Mouse (Mus musculus) forebrain, embryonic 10.5 days (tissue): ENCODE measurements around the gene Rmi2. TPM values are rescaled to one million over a fixed set of nuclear protein-coding genes. Genes with fewer than 3 reads are reported as not detected.

ENCODE experiments used
- DNase-seq: peaks from one replicate; pipeline ENCODE4 v3.0.0-alpha.2; 2017; ENCODE audit warnings: low spot score; ENCODE audit errors: extremely low spot score
- H3K27ac ChIP-seq: fragments of 300-500 bp; sonication (generic); 2 replicates; pipeline ENCODE4 v1.5.1; 2016; ENCODE audit warnings: mild to moderate bottlenecking
- H3K27me3 ChIP-seq: fragments of 300-500 bp; sonication (generic); 2 replicates; pipeline ENCODE4 v1.6.1; 2016; ENCODE audit warnings: mild to moderate bottlenecking; ENCODE audit not compliant: poor library complexity, severe bottlenecking
- H3K36me3 ChIP-seq: fragments of 300-500 bp; sonication (generic); replicated peaks from 2 replicates; pipeline ENCODE4 v1.6.1; 2016; ENCODE audit warnings: mild to moderate bottlenecking, moderate library complexity
- H3K4me1 ChIP-seq: fragments of 300-500 bp; sonication (generic); 2 replicates; pipeline ENCODE4 v1.6.1; 2016
- H3K4me3 ChIP-seq: fragments of 300-500 bp; sonication (generic); 2 replicates; pipeline ENCODE4 v1.5.1; 2016; ENCODE audit warnings: mild to moderate bottlenecking, moderate library complexity
- H3K9me3 ChIP-seq: fragments of 300-500 bp; sonication (generic); 2 replicates; pipeline ENCODE4 v1.6.1; 2016; ENCODE audit warnings: mild to moderate bottlenecking, moderate library complexity
- WGBS: fragments of 180-500 bp; shearing (Covaris S2); methylation state at CpG from one replicate; pipeline ENCODE4 v1.1.7; 2016; 5-methylcytosine and 5-hydroxymethylcytosine counted together
- polyA plus RNA-seq: library from polyadenylated mRNA; unstranded; fragments of >200 nt; fragmentation: Nextera tagmentation; extraction: Ambion mirVana; gene quantifications from 2 replicates; pipeline ENCODE4 v1.2.1, GENCODE M21; 2016

Gene Rmi2
- polyA plus RNA-seq, 1 experiment from 2014 or later = 5.2 TPM

GRCm38 (mm10) chr16:10881231-10881962, 46.5 kb downstream of the Rmi2 start:
- no peak overlapping the region for H3K27ac ChIP-seq
- 0 out of 2 replicates have a peak, but pooled peaks cover 10% of the 10 kb centered on the region for H3K4me1 ChIP-seq
- no peak overlapping the region for H3K4me3 ChIP-seq
- H3K9me3 ChIP-seq = no peaks in the 10 kb centered on the region
- no peaks in the 10 kb centered on the region for H3K36me3 ChIP-seq
- DNase-seq = no peak
- H3K27me3 ChIP-seq = no peaks in the 10 kb centered on the region
- WGBS = 56% methylated on average over 4 of the region's 4 CpGs

GRCm38 (mm10) chr16:10887436-10887835, 52.6 kb downstream of the Rmi2 start:
- H3K27me3 ChIP-seq = no peaks in the 10 kb centered on the region
- H3K9me3 ChIP-seq = no peaks in the 10 kb centered on the region
- no peak overlapping the region for H3K27ac ChIP-seq
- no peak overlapping the region for H3K4me3 ChIP-seq
- no peak for DNase-seq
- H3K4me1 ChIP-seq = no peaks in the 10 kb centered on the region
- WGBS = 92% methylated on average over 2 of the region's 2 CpGs
- H3K36me3 ChIP-seq = no peaks in the 10 kb centered on the region

- DNase-seq = no peak
- no peaks in the 10 kb centered on the region for H3K36me3 ChIP-seq
- no peaks in the 10 kb centered on the region for H3K27me3 ChIP-seq
- no peak overlapping the region for H3K27ac ChIP-seq
- 82% methylated on average over 3 of the region's 3 CpGs for WGBS
- H3K4me1 ChIP-seq = no peaks in the 10 kb centered on the region
- no peak overlapping the region for H3K4me3 ChIP-seq
- H3K9me3 ChIP-seq = no peaks in the 10 kb centered on the region
Observed at GRCm38 (mm10) chr16:10890363-10890762, 55.5 kb downstream of the Rmi2 start.

GRCm38 (mm10) chr16:10893161-10893560, 58.3 kb downstream of the Rmi2 start:
- Histone ChIP-seq H3K4me1 (peaks cover 5% of the 10 kb centered on the region; the same call in 1 of the 2 replicates), H3K9me3 (peaks cover 9% of the 10 kb centered on the region; the same call in 1 of the 2 replicates), H3K27me3 (no peaks in the 10 kb centered on the region), H3K36me3 (no peaks in the 10 kb centered on the region), H3K4me3 (no peak overlapping the region), H3K27ac (no peak overlapping the region)
- DNase-seq = no peak
- WGBS = 79% methylated on average over 4 of the region's 4 CpGs

- H3K4me1 ChIP-seq = peaks cover 5% of the 10 kb centered on the region; the same call in 1 of the 2 replicates
- H3K4me3 ChIP-seq = no peak overlapping the region
- H3K9me3 ChIP-seq = peaks cover 9% of the 10 kb centered on the region; the same call in 1 of the 2 replicates
- 83% methylated on average over 3 of the region's 3 CpGs for WGBS
- H3K27ac ChIP-seq = no peak overlapping the region
- H3K27me3 ChIP-seq = no peaks in the 10 kb centered on the region
- no peak for DNase-seq
- H3K36me3 ChIP-seq = no peaks in the 10 kb centered on the region
Observed at GRCm38 (mm10) chr16:10895906-10896305, 61.0 kb downstream of the Rmi2 start.

GRCm38 (mm10) chr16:10897372-10897771, 62.5 kb downstream of the Rmi2 start:
- Histone ChIP-seq H3K27ac (no peak overlapping the region), H3K36me3 (no peaks in the 10 kb centered on the region), H3K27me3 (no peaks in the 10 kb centered on the region), H3K4me1 (peaks cover 10% of the 10 kb centered on the region; the same call in 1 of the 2 replicates), H3K9me3 (peaks cover 9% of the 10 kb centered on the region; the same call in 1 of the 2 replicates), H3K4me3 (no peak overlapping the region)
- no peak for DNase-seq
- WGBS = 61% methylated on average over 6 of the region's 6 CpGs

- Histone ChIP-seq H3K27me3 (no peaks in the 10 kb centered on the region), H3K27ac (no peak overlapping the region), H3K4me3 (no peak overlapping the region), H3K9me3 (peaks cover 9% of the 10 kb centered on the region; the same call in 1 of the 2 replicates), H3K36me3 (no peaks in the 10 kb centered on the region), H3K4me1 (peaks cover 17% of the 10 kb centered on the region; the same call in 1 of the 2 replicates)
- WGBS = 97% methylated on average over 1 of the region's 1 CpGs
- no peak for DNase-seq
Observed at GRCm38 (mm10) chr16:10900736-10901135, 65.9 kb downstream of the Rmi2 start.

- H3K4me3 ChIP-seq = no peak overlapping the region
- no peak for DNase-seq
- H3K36me3 ChIP-seq = no peaks in the 10 kb centered on the region
- peaks cover 19% of the 10 kb centered on the region; the same call in 1 of the 2 replicates for H3K4me1 ChIP-seq
- H3K27me3 ChIP-seq = no peaks in the 10 kb centered on the region
- no peak overlapping the region for H3K27ac ChIP-seq
- WGBS = 89% methylated on average over 2 of the region's 2 CpGs
- no peaks in the 10 kb centered on the region for H3K9me3 ChIP-seq
Observed at GRCm38 (mm10) chr16:10901956-10902355, 67.1 kb downstream of the Rmi2 start.

GRCm38 (mm10) chr16:10902849-10903248, 68.0 kb downstream of the Rmi2 start:
- no peak overlapping the region for H3K27ac ChIP-seq
- DNase-seq = no peak
- H3K4me1 ChIP-seq = peaks cover 14% of the 10 kb centered on the region; the same call in 1 of the 2 replicates
- H3K9me3 ChIP-seq = no peaks in the 10 kb centered on the region
- H3K36me3 ChIP-seq = no peaks in the 10 kb centered on the region
- H3K27me3 ChIP-seq = no peaks in the 10 kb centered on the region
- 54% methylated on average over 5 of the region's 5 CpGs for WGBS
- no peak overlapping the region for H3K4me3 ChIP-seq

- Histone ChIP-seq H3K36me3 (no peaks in the 10 kb centered on the region), H3K9me3 (no peaks in the 10 kb centered on the region), H3K27ac (no peak overlapping the region; the same call in 1 of the 2 replicates), H3K27me3 (no peaks in the 10 kb centered on the region), H3K4me3 (no peak overlapping the region), H3K4me1 (peaks cover 14% of the 10 kb centered on the region; the same call in 1 of the 2 replicates)
- 70% methylated on average over 5 of the region's 5 CpGs for WGBS
- DNase-seq = no peak
Observed at GRCm38 (mm10) chr16:10905661-10906113, 70.8 kb downstream of the Rmi2 start.

- no peak overlapping the region for H3K4me3 ChIP-seq
- no peak overlapping the region for H3K27ac ChIP-seq
- no peaks in the 10 kb centered on the region for H3K9me3 ChIP-seq
- no peaks in the 10 kb centered on the region for H3K36me3 ChIP-seq
- WGBS = 87% methylated on average over 7 of the region's 7 CpGs
- no peaks in the 10 kb centered on the region for H3K27me3 ChIP-seq
- H3K4me1 ChIP-seq = peaks cover 4% of the 10 kb centered on the region; the same call in 1 of the 2 replicates
- DNase-seq = no peak
Observed at GRCm38 (mm10) chr16:10910541-10910940, 75.7 kb downstream of the Rmi2 start.

GRCm38 (mm10) chr16:10911061-10911460, 76.2 kb downstream of the Rmi2 start:
- DNase-seq = no peak
- H3K4me3 ChIP-seq = no peak overlapping the region
- no peaks in the 10 kb centered on the region for H3K27me3 ChIP-seq
- no peaks in the 10 kb centered on the region; the same call in 1 of the 2 replicates for H3K4me1 ChIP-seq
- 95% methylated on average over 2 of the region's 2 CpGs for WGBS
- H3K36me3 ChIP-seq = no peaks in the 10 kb centered on the region
- H3K9me3 ChIP-seq = no peaks in the 10 kb centered on the region
- no peak overlapping the region for H3K27ac ChIP-seq

GRCm38 (mm10) chr16:10915066-10915465, 80.2 kb downstream of the Rmi2 start:
- H3K27me3 ChIP-seq = no peaks in the 10 kb centered on the region
- H3K27ac ChIP-seq = no peak overlapping the region
- 98% methylated on average over 4 of the region's 4 CpGs for WGBS
- no peaks in the 10 kb centered on the region for H3K36me3 ChIP-seq
- no peaks in the 10 kb centered on the region for H3K4me1 ChIP-seq
- no peak overlapping the region for H3K4me3 ChIP-seq
- no peaks in the 10 kb centered on the region for H3K9me3 ChIP-seq
- no peak for DNase-seq
